Comparison of ENCODE assay signal across 31 mouse cellular contexts in the genomic region with DNA sequence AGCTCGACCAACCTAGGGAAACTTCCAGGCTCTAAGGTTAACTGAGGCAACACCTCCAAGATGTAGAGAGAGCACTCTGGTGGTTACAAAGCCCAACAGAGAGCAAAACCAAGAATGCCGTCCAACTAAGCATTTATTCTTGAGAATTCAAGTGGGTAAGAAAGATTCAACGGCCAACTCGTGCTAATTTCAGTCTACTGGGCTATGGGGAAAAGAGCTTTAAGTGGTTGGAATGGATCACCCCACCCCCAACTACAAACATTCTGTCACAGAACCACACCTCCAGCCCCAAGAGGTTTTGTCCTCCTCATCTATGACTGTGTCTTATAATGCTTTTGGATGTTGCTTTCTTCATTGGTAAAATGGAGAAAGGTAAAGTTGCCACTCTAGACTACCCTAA. TPM values are rescaled to one million over a fixed set of nuclear protein-coding genes. Genes with fewer than 3 reads are reported as not detected.
DNase-seq lines count a peak whose midpoint lies in the region; ATAC-seq and TF ChIP-seq lines count a peak whose summit lies in the region.
"Had no signal": no experiment of that assay in that cellular context is flagged by ENCODE, and none has a peak within 500 bp of the region (broad histone marks: within the 10 kb centered on the region; RNA-seq: fewer than 3 reads in every experiment).

No protein-coding gene starts in this region.

- peak overlapping the region; percentile 7; the same call in 1 of the 2 replicates for H3K4me2 ChIP-seq in forebrain, embryonic 13.5 days
- H3K4me2 ChIP-seq in forebrain, embryonic 11.5 days (ENCODE audit: low read depth, low read length, severe bottlenecking) = no peak overlapping the region
- no peak overlapping the region for H3K4me2 ChIP-seq in lung, embryonic 15.5 days
- H3K4me2 ChIP-seq in liver, embryonic 15.5 days = no peak overlapping the region

- peaks cover 41% of the 10 kb centered on the region for H3K36me3 ChIP-seq in forebrain, embryonic 13.5 days (ENCODE audit: poor library complexity, severe bottlenecking)
- H3K36me3 ChIP-seq in forebrain, embryonic 11.5 days (ENCODE audit: control insufficient read depth, insufficient read depth, low read length) = no peaks in the 10 kb centered on the region; the same call in 1 of the 2 replicates
- H3K36me3 ChIP-seq in lung, embryonic 15.5 days = peaks cover 28% of the 10 kb centered on the region
- peaks cover 43% of the 10 kb centered on the region for H3K36me3 ChIP-seq in liver, embryonic 15.5 days (replicated peaks)

- 93% methylated on average over 4 of the region's 4 CpGs for WGBS in forebrain, embryonic 13.5 days
- WGBS in forebrain, embryonic 11.5 days = 80% methylated on average over 4 of the region's 4 CpGs
- 41% methylated on average over 4 of the region's 4 CpGs for WGBS in lung, embryonic 15.5 days
- 54% methylated on average over 4 of the region's 4 CpGs for WGBS in liver, embryonic 15.5 days (ENCODE audit: insufficient replicate concordance)

- intact Hi-C loops in left cerebral cortex, adult 2 months (cut with DNase I) = no loop called here

- no peak overlapping the region for H3K9ac ChIP-seq in forebrain, embryonic 13.5 days
- H3K9ac ChIP-seq in forebrain, embryonic 11.5 days (ENCODE audit: low read length) = no peak overlapping the region
- no peak overlapping the region for H3K9ac ChIP-seq in lung, embryonic 15.5 days
- peak overlapping the region; percentile 40; the same call in 1 of the 2 replicates for H3K9ac ChIP-seq in liver, embryonic 15.5 days
- H3K9ac ChIP-seq: embryonic facial prominence, embryonic 15.5 days; limb, embryonic 15.5 days had no signal

- H3K27ac ChIP-seq in forebrain, embryonic 13.5 days = no peak overlapping the region
- no peak overlapping the region for H3K27ac ChIP-seq in forebrain, embryonic 11.5 days (ENCODE audit: low read depth, low read length)
- H3K27ac ChIP-seq in lung, embryonic 15.5 days = peak overlapping the region; percentile 38
- no peak overlapping the region for H3K27ac ChIP-seq in liver, embryonic 15.5 days (replicated peaks)
- no peak overlapping the region for H3K27ac ChIP-seq in left cerebral cortex, adult 2 months
- H3K27ac ChIP-seq: embryonic facial prominence, embryonic 15.5 days; hindbrain, embryonic 10.5 days; hindbrain, embryonic 15.5 days; kidney, embryonic 15.5 days; layer of hippocampus, adult 2 months; limb, embryonic 15.5 days; midbrain, embryonic 10.5 days; midbrain, embryonic 15.5 days had no signal

- no peak for DNase-seq in forebrain, embryonic 11.5 days (ENCODE audit: low spot score)
- DNase-seq in lung, postnatal 14 days = no peak
- DNase-seq in lung, postnatal 36 days = peak; percentile 74
- DNase-seq in layer of hippocampus, adult 9-11 months = no peak
- no peak for DNase-seq in left cerebral cortex, adult 2 months (ENCODE audit: extremely low spot score in 1 of 2, low spot score in 2 of 2)
- DNase-seq: adrenal gland, postnatal 10 days; cerebellum, adult 8-10 months; embryo, embryonic 11 days; gastrocnemius, postnatal 14 days; heart, postnatal 14 days; kidney, adult 11 months; kidney, postnatal 25 days; right cerebral cortex, postnatal 25 days; spleen, adult 18-20 months; thymus, postnatal 14 days had no signal

- no peak for ATAC-seq in forebrain, embryonic 13.5 days
- no peak for ATAC-seq in forebrain, embryonic 11.5 days (replicated peaks; ENCODE audit: low FRiP score)
- no peak for ATAC-seq in lung, embryonic 15.5 days (ENCODE audit: borderline replicate concordance, extremely low read depth, low FRiP score, low TSS enrichment)
- ATAC-seq in liver, embryonic 15.5 days (ENCODE audit: insufficient read depth) = no peak
- ATAC-seq: forebrain, embryonic 14.5 days; inflammation-experienced regulatory T-cells, adult 6 months; midbrain, embryonic 15.5 days had no signal

- no peaks in the 10 kb centered on the region for H3K27me3 ChIP-seq in forebrain, embryonic 13.5 days
- no peaks in the 10 kb centered on the region for H3K27me3 ChIP-seq in forebrain, embryonic 11.5 days (ENCODE audit: control insufficient read depth, insufficient read depth, low read length)
- H3K27me3 ChIP-seq in lung, embryonic 15.5 days = no peaks in the 10 kb centered on the region
- no peaks in the 10 kb centered on the region for H3K27me3 ChIP-seq in liver, embryonic 15.5 days
- H3K27me3 ChIP-seq: embryonic facial prominence, embryonic 15.5 days; hindbrain, embryonic 15.5 days; kidney, embryonic 15.5 days; limb, embryonic 15.5 days; midbrain, embryonic 15.5 days had no signal

- H3K4me1 ChIP-seq in forebrain, embryonic 13.5 days = peaks cover 24% of the 10 kb centered on the region
- peaks cover 11% of the 10 kb centered on the region for H3K4me1 ChIP-seq in forebrain, embryonic 11.5 days (replicated peaks; ENCODE audit: control insufficient read depth, insufficient read depth, low read length)
- peaks cover 29% of the 10 kb centered on the region for H3K4me1 ChIP-seq in lung, embryonic 15.5 days
- H3K4me1 ChIP-seq in liver, embryonic 15.5 days (replicated peaks) = peaks cover 36% of the 10 kb centered on the region

- H3K9me3 ChIP-seq in forebrain, embryonic 13.5 days (replicated peaks) = no peaks in the 10 kb centered on the region
- H3K9me3 ChIP-seq in forebrain, embryonic 11.5 days (ENCODE audit: control insufficient read depth, low read length) = no peaks in the 10 kb centered on the region
- no peaks in the 10 kb centered on the region for H3K9me3 ChIP-seq in lung, embryonic 15.5 days
- no peaks in the 10 kb centered on the region for H3K9me3 ChIP-seq in liver, embryonic 15.5 days (replicated peaks)
- H3K9me3 ChIP-seq: embryonic facial prominence, embryonic 15.5 days; G1E; hindbrain, embryonic 10.5 days; hindbrain, embryonic 15.5 days; kidney, embryonic 15.5 days; limb, embryonic 10.5 days; limb, embryonic 15.5 days; midbrain, embryonic 10.5 days; midbrain, embryonic 15.5 days had no signal

- no peak overlapping the region for H3K4me3 ChIP-seq in forebrain, embryonic 13.5 days
- no peak overlapping the region for H3K4me3 ChIP-seq in forebrain, embryonic 11.5 days (ENCODE audit: low read depth, low read length)
- H3K4me3 ChIP-seq in lung, embryonic 15.5 days = no peak overlapping the region
- H3K4me3 ChIP-seq in liver, embryonic 15.5 days (replicated peaks) = no peak overlapping the region
- H3K4me3 ChIP-seq in left cerebral cortex, adult 2 months = no peak overlapping the region
- H3K4me3 ChIP-seq: hindbrain, embryonic 15.5 days had no signal

- TF ChIP-seq CTCF in left cerebral cortex, adult 2 months (IDR thresholded peaks at IDR 0.05) = no peak

RNA-seq across cellular contexts. Expression of gene Mtfr1l, which starts 2.3 kb away (rescaled TPM):
- polyA plus RNA-seq in forebrain, embryonic 13.5 days (2015; fragmentation: Nextera tagmentation; extraction: Ambion mirVana) = 132 and 139 TPM in 2 replicates
- 132 and 135 TPM in 2 replicates for polyA plus RNA-seq in forebrain, embryonic 11.5 days (2014; fragmentation: Nextera tagmentation; extraction: Ambion mirVana)
- 109 and 114 TPM in 2 replicates for polyA plus RNA-seq in lung, embryonic 15.5 days (2015; fragmentation: Nextera tagmentation; extraction: Ambion mirVana)
- 39.6 and 40.3 TPM in 2 replicates for polyA plus RNA-seq in liver, embryonic 15.5 days (2015; fragmentation: Nextera tagmentation; extraction: Ambion mirVana)
- total RNA-seq in left cerebral cortex, adult 2 months (2021) = 10 to 100 TPM; 60.6 to 66.1 TPM

RNA-seq across cellular contexts. Expression of gene Selenon, which starts 19.0 kb away (rescaled TPM):
- polyA plus RNA-seq in forebrain, embryonic 13.5 days (2015; fragmentation: Nextera tagmentation; extraction: Ambion mirVana) = 9.3 and 11.1 TPM in 2 replicates
- polyA plus RNA-seq in forebrain, embryonic 11.5 days (2014; fragmentation: Nextera tagmentation; extraction: Ambion mirVana) = 38.5 and 47.9 TPM in 2 replicates
- 35.3 and 46.2 TPM in 2 replicates for polyA plus RNA-seq in lung, embryonic 15.5 days (2015; fragmentation: Nextera tagmentation; extraction: Ambion mirVana)
- polyA plus RNA-seq in liver, embryonic 15.5 days (2015; fragmentation: Nextera tagmentation; extraction: Ambion mirVana) = 4.1 and 6.6 TPM in 2 replicates
- 10 to 100 TPM; 22.2 to 23.2 TPM for total RNA-seq in left cerebral cortex, adult 2 months (2021)
- polyA plus RNA-seq: G1E had no signal

RNA-seq across cellular contexts. Expression of gene Aunip, which starts 22.1 kb away (rescaled TPM):
- 10.6 and 11.9 TPM in 2 replicates for polyA plus RNA-seq in forebrain, embryonic 13.5 days (2015; fragmentation: Nextera tagmentation; extraction: Ambion mirVana)
- 8.7 and 9.3 TPM in 2 replicates for polyA plus RNA-seq in forebrain, embryonic 11.5 days (2014; fragmentation: Nextera tagmentation; extraction: Ambion mirVana)
- 18.7 and 20.2 TPM in 2 replicates for polyA plus RNA-seq in lung, embryonic 15.5 days (2015; fragmentation: Nextera tagmentation; extraction: Ambion mirVana)
- polyA plus RNA-seq in liver, embryonic 15.5 days (2015; fragmentation: Nextera tagmentation; extraction: Ambion mirVana) = 14.0 and 18.9 TPM in 2 replicates
- total RNA-seq in left cerebral cortex, adult 2 months (2021) = under 1 TPM; 0.54 to 0.63 TPM
- total RNA-seq: neutrophil, adult 5-6 weeks had no signal

RNA-seq across cellular contexts. Expression of gene Paqr7, which starts 36.4 kb away (rescaled TPM):
- polyA plus RNA-seq in forebrain, embryonic 13.5 days (2015; fragmentation: Nextera tagmentation; extraction: Ambion mirVana) = 5.5 and 6.0 TPM in 2 replicates
- polyA plus RNA-seq in forebrain, embryonic 11.5 days (2014; fragmentation: Nextera tagmentation; extraction: Ambion mirVana) = 1.3 and 1.5 TPM in 2 replicates
- 4.2 and 6.7 TPM in 2 replicates for polyA plus RNA-seq in lung, embryonic 15.5 days (2015; fragmentation: Nextera tagmentation; extraction: Ambion mirVana)
- 7.8 and 8.4 TPM in 2 replicates for polyA plus RNA-seq in liver, embryonic 15.5 days (2015; fragmentation: Nextera tagmentation; extraction: Ambion mirVana)
- total RNA-seq in left cerebral cortex, adult 2 months (2021) = 10 to 100 TPM; 69.3 to 77.9 TPM
